Mouse (Mus musculus) right cerebral cortex, adult 2 months (tissue): Measurements from ENCODE around the gene Bax.
A peak's percentile ranks its signal among the peaks of the same experiment; 100 is the strongest.

ENCODE experiments used
- DNase-seq, 2 experiments: peaks; one replicate each; pipeline ENCODE4 v3.0.0; 2021 to 2022; ENCODE audit warnings: low spot score in 2 of 2

Bax gene

GRCm38 (mm10) chr7:45456721-45457203 lies 9.9 kb downstream of the Bax start:
- DNase-seq, result no peak

DNA sequence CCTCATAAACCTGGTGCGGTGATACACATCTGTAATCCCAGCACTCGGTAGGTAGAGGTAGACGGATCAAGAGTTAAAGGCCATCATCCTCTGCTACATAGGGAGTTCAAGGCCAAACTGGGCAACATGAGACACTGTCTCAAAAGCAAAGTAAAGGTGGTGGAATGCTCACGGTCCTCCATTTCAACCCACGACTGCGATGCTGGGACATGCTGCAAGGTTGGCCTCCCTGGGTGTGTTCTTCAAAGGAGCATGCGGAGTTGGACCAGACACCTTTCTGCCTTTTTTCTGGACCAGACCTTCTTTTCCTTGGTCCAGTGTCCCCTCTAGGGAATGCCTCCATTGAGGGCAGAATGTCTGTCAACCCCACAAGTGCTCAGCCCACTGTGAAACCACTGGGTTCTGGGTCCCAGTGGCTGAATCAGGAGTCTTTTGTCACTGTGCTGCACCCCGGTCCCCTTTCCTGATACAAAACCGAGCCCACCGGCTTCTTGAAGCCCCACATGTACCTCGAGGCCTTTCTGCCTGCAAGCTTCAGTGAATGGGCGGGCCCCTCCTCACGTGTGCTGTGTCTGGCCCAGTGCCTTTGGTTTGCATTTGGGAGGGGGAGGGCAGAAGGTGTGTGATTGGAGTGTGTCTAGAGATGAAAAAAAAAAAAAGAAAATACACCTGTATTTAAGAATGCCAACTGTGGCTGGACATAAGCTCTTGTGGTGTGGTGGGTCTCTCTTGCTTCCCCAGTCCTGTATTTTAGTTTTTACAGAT lies 10.6 kb downstream of the Bax start:
- DNase-seq, result no peak

DNA sequence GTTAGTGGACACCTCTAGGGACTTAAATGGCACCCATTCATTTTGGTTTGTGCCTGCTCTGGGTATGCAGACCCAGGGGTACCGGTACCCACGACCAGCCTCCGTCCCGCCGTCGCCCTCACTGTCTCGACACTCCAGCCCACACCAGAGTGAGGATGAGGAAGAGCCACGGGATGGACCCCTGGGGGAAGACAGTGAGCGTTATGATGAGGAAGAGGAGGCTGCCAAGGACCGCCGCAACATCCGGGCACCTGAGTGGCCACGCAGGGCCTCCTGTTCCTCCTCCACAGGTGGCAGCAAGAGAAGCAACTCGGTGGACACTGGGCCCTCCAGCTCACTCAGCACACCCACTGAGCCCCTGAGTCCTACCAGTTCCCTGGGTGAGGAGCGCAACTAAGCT lies 11.7 kb downstream of the Bax start:
- DNase-seq, result no peak

DNA sequence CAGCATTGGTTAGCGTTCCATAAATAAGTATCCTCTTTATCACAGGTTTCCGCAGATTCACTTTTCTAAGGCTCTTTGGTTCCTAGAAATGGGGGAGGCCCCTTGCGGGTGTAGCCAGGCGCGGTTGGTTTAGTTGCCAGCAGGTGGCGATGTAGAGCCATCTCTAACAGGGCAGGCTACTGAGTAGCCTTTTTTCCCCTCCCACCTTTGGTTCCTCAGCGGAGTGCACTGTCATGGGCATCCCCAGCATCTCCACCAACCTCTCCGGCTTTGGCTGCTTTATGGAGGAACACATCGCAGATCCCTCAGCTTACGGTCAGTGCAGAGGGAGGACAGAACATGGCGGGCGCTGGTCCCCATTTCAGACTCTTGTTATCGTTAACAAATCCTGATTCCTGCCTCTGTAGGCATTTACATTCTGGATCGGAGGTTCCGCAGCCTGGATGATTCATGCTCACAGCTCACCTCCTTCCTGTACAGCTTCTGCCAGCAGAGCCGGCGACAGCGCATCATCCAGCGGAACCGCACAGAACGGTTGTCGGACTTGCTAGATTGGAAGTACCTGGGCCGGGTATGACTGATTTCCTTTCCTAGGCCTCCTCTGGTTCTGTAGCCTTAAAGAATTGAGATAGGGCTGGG lies 15.2 kb downstream of the Bax start:
- peak; percentile 92 to 93 for DNase-seq

DNA sequence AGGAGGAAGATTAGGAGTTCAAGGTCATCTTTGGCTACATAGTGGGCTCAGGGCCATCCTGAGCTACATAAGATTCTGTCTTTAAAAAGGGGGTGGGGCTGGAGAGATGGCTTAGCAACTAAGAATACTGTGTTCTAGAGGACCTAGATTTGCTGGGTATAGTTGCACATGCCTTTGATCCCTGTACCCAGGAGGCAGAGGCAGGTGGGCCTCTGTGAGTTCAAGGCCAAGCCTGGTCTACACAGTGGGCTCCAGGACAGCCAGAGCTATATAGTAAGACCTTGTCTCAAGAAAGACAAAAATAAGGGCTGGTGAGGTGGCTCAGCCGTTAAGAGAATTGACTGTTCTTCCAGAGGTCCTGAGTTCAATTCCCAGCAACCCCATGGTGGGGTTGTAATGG lies 16.7 kb downstream of the Bax start:
- DNase-seq, result no peak

GRCm38 (mm10) chr7:45447325-45447990 lies 19.2 kb downstream of the Bax start:
- no peak for DNase-seq

DNA sequence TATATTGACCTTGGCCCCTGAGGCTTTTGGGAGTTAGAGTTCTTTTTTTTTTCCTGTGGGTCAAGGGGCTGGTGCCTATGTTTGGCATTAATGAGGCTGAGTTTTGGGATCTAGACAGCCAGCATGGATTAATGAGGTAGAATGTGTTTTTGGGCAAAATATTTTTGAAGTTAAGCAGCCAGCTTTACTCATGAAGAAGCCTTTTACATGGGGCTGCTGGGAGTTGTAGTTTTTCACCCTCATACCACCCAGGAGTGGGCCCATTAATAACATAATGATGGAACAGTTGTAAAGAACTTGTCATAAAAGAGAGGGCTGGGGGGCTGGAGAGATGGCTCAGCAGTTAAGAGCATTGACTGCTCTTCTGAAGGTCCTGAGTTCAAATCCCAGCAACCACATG lies 20.1 kb downstream of the Bax start:
- DNase-seq, result no peak

- no peak for DNase-seq
Measured at GRCm38 (mm10) chr7:45443526-45444420, 22.9 kb downstream of the Bax start.

- DNase-seq, result no peak
Measured at GRCm38 (mm10) chr7:45437521-45438276, 29.0 kb downstream of the Bax start, which contains the start of gene Ruvbl2. Gene Ruvbl2 (minus strand): TSS chr7:45438096.

DNA sequence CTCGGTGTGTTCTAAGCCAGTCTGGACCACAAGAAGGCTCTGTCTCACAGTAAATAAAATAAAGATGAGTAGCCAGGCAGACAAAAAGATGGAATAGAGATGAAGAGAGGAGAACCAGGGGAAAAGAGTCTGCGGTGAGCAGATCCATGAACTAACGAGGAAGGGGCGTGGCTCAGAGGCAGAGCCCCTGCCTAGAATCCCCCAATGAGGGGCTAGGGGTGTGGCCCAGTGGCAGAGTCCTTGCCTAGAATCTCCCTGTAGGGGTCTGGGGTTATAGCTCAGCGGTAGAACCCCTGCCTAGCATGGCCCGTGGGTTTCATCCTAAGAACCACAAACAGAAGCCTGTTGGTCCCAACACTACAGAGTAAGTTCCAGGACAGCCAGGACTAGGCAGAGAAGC lies 29.7 kb downstream of the Bax start:
- no peak for DNase-seq

- DNase-seq, result no peak
Measured at GRCm38 (mm10) chr7:45436444-45436843, 30.3 kb downstream of the Bax start.

GRCm38 (mm10) chr7:45435038-45435437 lies 31.7 kb downstream of the Bax start:
- DNase-seq, result peak in 1 of 2 experiments; percentile 16

- DNase-seq, result peak; percentile 100
Measured at GRCm38 (mm10) chr7:45434203-45435015, 32.3 kb downstream of the Bax start, which contains the start of gene Gys1. Gene Gys1 (plus strand): TSS chr7:45434844.

GRCm38 (mm10) chr7:45433835-45434202 lies 32.9 kb downstream of the Bax start:
- no peak for DNase-seq

- no peak for DNase-seq
Measured at GRCm38 (mm10) chr7:45426556-45426955, 40.1 kb downstream of the Bax start.

- DNase-seq, result no peak
Measured at GRCm38 (mm10) chr7:45421194-45421593, 45.5 kb downstream of the Bax start.

DNA sequence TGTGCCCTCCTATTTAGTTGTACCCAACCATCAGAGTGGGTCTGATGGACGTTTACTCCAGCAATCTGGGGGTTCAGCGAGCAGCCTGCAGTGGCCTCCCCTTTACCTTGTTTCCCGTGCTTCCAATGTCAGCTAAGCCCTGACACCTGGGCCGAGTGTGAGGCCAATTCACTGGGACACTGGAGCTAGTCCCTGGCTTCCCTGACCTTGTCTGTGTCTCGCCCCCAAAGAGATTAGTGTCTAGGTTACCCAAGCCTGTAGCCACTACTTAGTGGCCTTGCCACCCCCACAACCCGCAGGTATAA lies 46.1 kb downstream of the Bax start, which contains the start of gene Lhb:
TSS of gene Lhb (plus strand) at position 206 of the 305 bp plus-strand sequence.
- DNase-seq, result no peak

- no peak for DNase-seq
Measured at GRCm38 (mm10) chr7:45419859-45420614, 46.7 kb downstream of the Bax start.

GRCm38 (mm10) chr7:45417962-45418492 lies 48.7 kb downstream of the Bax start:
- DNase-seq, result no peak
